Mouse (Mus musculus) lung, embryonic 14.5 days (tissue): ENCODE results near the gene Eif2ak4. TPM values are rescaled to one million over a fixed set of nuclear protein-coding genes. Genes with fewer than 3 reads are reported as not detected.

ENCODE experiments used
- ATAC-seq: fragments of 200-750 bp; cut with Nextera tagmentation; 2 replicates; pipeline ENCODE4 v1.8.0; 2017; ENCODE audit warnings: mild to moderate bottlenecking, moderate TSS enrichment, moderate library complexity; ENCODE audit not compliant: insufficient read depth
- DNase-seq: peaks from one replicate; pipeline ENCODE4 v3.0.0-alpha.2; 2015
- H3K27ac ChIP-seq: fragments of 300-500 bp; sonication (generic); 2 replicates; pipeline ENCODE4 v1.5.1; 2014; ENCODE audit warnings: low read depth, mild to moderate bottlenecking, moderate library complexity
- H3K27me3 ChIP-seq: fragments of 300-500 bp; sonication (generic); 2 replicates; pipeline ENCODE4 v1.6.1; 2014; ENCODE audit warnings: low read length, control low read depth; ENCODE audit not compliant: insufficient read depth
- H3K36me3 ChIP-seq: fragments of 300-500 bp; sonication (generic); 2 replicates; pipeline ENCODE4 v1.6.1; 2014; ENCODE audit warnings: control low read depth; ENCODE audit not compliant: insufficient read depth
- H3K4me1 ChIP-seq: fragments of 300-500 bp; sonication (generic); 2 replicates; pipeline ENCODE4 v1.6.1; 2014; ENCODE audit warnings: antibody characterized with exemption, control low read depth; ENCODE audit not compliant: insufficient read depth
- H3K4me2 ChIP-seq: fragments of 300-500 bp; sonication (generic); 2 replicates; pipeline ENCODE4 v1.6.1; 2014; ENCODE audit warnings: mild to moderate bottlenecking
- H3K4me3 ChIP-seq: fragments of 300-500 bp; sonication (generic); 2 replicates; pipeline ENCODE4 v1.5.1; 2014; ENCODE audit warnings: low read depth, low read length
- H3K9ac ChIP-seq: fragments of 300-500 bp; sonication (generic); 2 replicates; pipeline ENCODE4 v1.6.1; 2014
- H3K9me3 ChIP-seq: fragments of 300-500 bp; sonication (generic); 2 replicates; pipeline ENCODE4 v1.6.1; 2016; ENCODE audit warnings: low read depth, low read length, control low read depth
- CTCF ChIP-seq: IDR thresholded peaks from 2 replicates; pipeline ENCODE4 v1.5.1; 2016; ENCODE audit warnings: antibody characterized with exemption, low read depth
- WGBS: fragments of 180-500 bp; shearing (Covaris S2); extraction: QIAGEN DNeasy Blood & Tissue Kit; methylation state at CpG from one replicate; pipeline ENCODE4 v1.1.7; 2014; 5-methylcytosine and 5-hydroxymethylcytosine counted together
- polyA plus RNA-seq: library from polyadenylated mRNA; unstranded; fragments of >200 nt; fragmentation: Nextera tagmentation; extraction: Ambion mirVana; gene quantifications from 2 replicates; pipeline ENCODE4 v1.2.1, GENCODE M21; 2014

The Eif2ak4 gene
- polyA plus RNA-seq, 1 experiment from 2014 or later: 15.4 TPM

- H3K36me3 ChIP-seq: no peaks in the 10 kb centered on the region
- no peaks in the 10 kb centered on the region for H3K27me3 ChIP-seq
- ATAC-seq: no peak
- no peak overlapping the region for H3K9ac ChIP-seq
- TF ChIP-seq CTCF: peak; percentile 36
- H3K9me3 ChIP-seq: no peaks in the 10 kb centered on the region
- H3K4me3 ChIP-seq: no peak overlapping the region
- H3K4me1 ChIP-seq: no peaks in the 10 kb centered on the region
- 66% methylated on average over 5 of the region's 5 CpGs for WGBS
- no peak overlapping the region for H3K4me2 ChIP-seq
- no peak overlapping the region for H3K27ac ChIP-seq
- no peak for DNase-seq
Measured at GRCm38 (mm10) chr2:118383387-118383786, 5.0 kb upstream of the Eif2ak4 start.

GRCm38 (mm10) chr2:118389569-118389968, 1.2 kb downstream of the Eif2ak4 start:
- ATAC-seq (no peak), DNase-seq (peak; percentile 27)
- Histone ChIP-seq H3K27ac (no peak overlapping the region), H3K27me3 (no peaks in the 10 kb centered on the region), H3K4me2 (peak overlapping the region; percentile 83), H3K4me3 (peak overlapping the region; percentile 73), H3K4me1 (peaks cover 5% of the 10 kb centered on the region; the same call in 1 of the 2 replicates), H3K9me3 (no peaks in the 10 kb centered on the region), H3K36me3 (no peaks in the 10 kb centered on the region), H3K9ac (peak overlapping the region; percentile 89)
- TF ChIP-seq CTCF: no peak
- 19% methylated on average over 3 of the region's 3 CpGs for WGBS

GRCm38 (mm10) chr2:118390072-118390471, 1.7 kb downstream of the Eif2ak4 start:
- H3K27ac ChIP-seq: no peak overlapping the region
- 83% methylated on average over 5 of the region's 5 CpGs for WGBS
- H3K27me3 ChIP-seq: no peaks in the 10 kb centered on the region
- H3K9ac ChIP-seq: no peak overlapping the region
- no peak overlapping the region; the same call in 1 of the 2 replicates for H3K4me3 ChIP-seq
- H3K9me3 ChIP-seq: no peaks in the 10 kb centered on the region
- ATAC-seq: no peak
- H3K36me3 ChIP-seq: no peaks in the 10 kb centered on the region
- peaks cover 5% of the 10 kb centered on the region; the same call in 1 of the 2 replicates for H3K4me1 ChIP-seq
- no peak for TF ChIP-seq CTCF
- no peak for DNase-seq
- H3K4me2 ChIP-seq: peak overlapping the region; percentile 83

- DNase-seq (no peak), ATAC-seq (no peak)
- Histone ChIP-seq H3K27me3 (no peaks in the 10 kb centered on the region), H3K4me3 (no peak overlapping the region), H3K36me3 (no peaks in the 10 kb centered on the region), H3K9ac (no peak overlapping the region), H3K4me1 (peaks cover 5% of the 10 kb centered on the region; the same call in 1 of the 2 replicates), H3K4me2 (no peak overlapping the region), H3K27ac (no peak overlapping the region), H3K9me3 (no peaks in the 10 kb centered on the region)
- 78% methylated on average over 5 of the region's 5 CpGs for WGBS
- no peak for TF ChIP-seq CTCF
Measured at GRCm38 (mm10) chr2:118391201-118391600, 2.8 kb downstream of the Eif2ak4 start.

GRCm38 (mm10) chr2:118399751-118400150, 11.3 kb downstream of the Eif2ak4 start:
- DNase-seq (no peak), ATAC-seq (no peak)
- TF ChIP-seq CTCF: no peak
- Histone ChIP-seq H3K4me3 (no peak overlapping the region), H3K27me3 (no peaks in the 10 kb centered on the region), H3K4me2 (no peak overlapping the region), H3K9me3 (no peaks in the 10 kb centered on the region), H3K4me1 (no peaks in the 10 kb centered on the region), H3K27ac (no peak overlapping the region), H3K9ac (no peak overlapping the region), H3K36me3 (peaks cover 8% of the 10 kb centered on the region; the same call in 1 of the 2 replicates)
- 73% methylated on average over 5 of the region's 5 CpGs for WGBS

- H3K4me1 ChIP-seq: no peaks in the 10 kb centered on the region
- WGBS: 74% methylated on average over 5 of the region's 5 CpGs
- H3K36me3 ChIP-seq: peaks cover 13% of the 10 kb centered on the region; the same call in 1 of the 2 replicates
- no peak overlapping the region for H3K4me2 ChIP-seq
- no peak overlapping the region for H3K4me3 ChIP-seq
- H3K27ac ChIP-seq: peak overlapping the region; percentile 44; the same call in 1 of the 2 replicates
- no peak overlapping the region for H3K9ac ChIP-seq
- DNase-seq (peak; percentile 23), ATAC-seq (peak; percentile 38; the same call in 1 of the 2 replicates)
- no peak for TF ChIP-seq CTCF
- no peaks in the 10 kb centered on the region for H3K9me3 ChIP-seq
- no peaks in the 10 kb centered on the region for H3K27me3 ChIP-seq
Measured at GRCm38 (mm10) chr2:118401834-118402727, 13.7 kb downstream of the Eif2ak4 start.

GRCm38 (mm10) chr2:118404336-118404735, 15.9 kb downstream of the Eif2ak4 start:
- Histone ChIP-seq H3K4me2 (no peak overlapping the region), H3K36me3 (peaks cover 23% of the 10 kb centered on the region), H3K4me1 (no peaks in the 10 kb centered on the region), H3K9ac (no peak overlapping the region), H3K27me3 (no peaks in the 10 kb centered on the region), H3K27ac (no peak overlapping the region), H3K9me3 (no peaks in the 10 kb centered on the region), H3K4me3 (no peak overlapping the region)
- TF ChIP-seq CTCF: no peak
- no peak for ATAC-seq
- DNase-seq: no peak
- 78% methylated on average over 5 of the region's 5 CpGs for WGBS
